Mouse (Mus musculus) retina, postnatal 7 days (tissue): ENCODE measurements around the gene Trpc1.
A peak's percentile ranks its signal among the peaks of the same experiment; 100 is the strongest.

Source experiments
- DNase-seq: peaks from one replicate; pipeline ENCODE4 v3.0.0-alpha.2; 2012; ENCODE audit warnings: low read depth, low spot score

The Trpc1 gene

DNA sequence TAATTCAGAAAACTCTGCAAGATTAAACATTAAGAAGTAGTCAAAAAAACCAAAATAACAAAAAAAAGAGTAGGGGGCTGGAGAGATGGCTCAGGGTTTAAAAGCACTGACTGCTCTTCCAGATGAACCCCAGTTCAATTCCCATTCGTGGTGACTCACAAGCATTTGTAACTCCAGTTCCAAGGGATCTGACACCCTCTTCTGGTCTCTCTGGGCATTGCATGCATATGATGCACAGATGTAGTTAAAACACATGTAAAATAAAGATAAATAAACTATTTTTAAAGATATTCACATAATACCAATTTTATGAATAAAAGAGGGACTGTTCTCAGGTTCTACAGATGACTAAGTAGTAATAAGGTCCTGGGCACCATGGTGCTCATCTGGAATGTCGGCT is 52.4 kb downstream of the Trpc1 start:
- peak; percentile 8 for DNase-seq

GRCm38 (mm10) chr9:95696581-95696980 is 53.6 kb downstream of the Trpc1 start:
- no peak for DNase-seq

GRCm38 (mm10) chr9:95695023-95695422 is 55.2 kb downstream of the Trpc1 start:
- DNase-seq: no peak

DNA sequence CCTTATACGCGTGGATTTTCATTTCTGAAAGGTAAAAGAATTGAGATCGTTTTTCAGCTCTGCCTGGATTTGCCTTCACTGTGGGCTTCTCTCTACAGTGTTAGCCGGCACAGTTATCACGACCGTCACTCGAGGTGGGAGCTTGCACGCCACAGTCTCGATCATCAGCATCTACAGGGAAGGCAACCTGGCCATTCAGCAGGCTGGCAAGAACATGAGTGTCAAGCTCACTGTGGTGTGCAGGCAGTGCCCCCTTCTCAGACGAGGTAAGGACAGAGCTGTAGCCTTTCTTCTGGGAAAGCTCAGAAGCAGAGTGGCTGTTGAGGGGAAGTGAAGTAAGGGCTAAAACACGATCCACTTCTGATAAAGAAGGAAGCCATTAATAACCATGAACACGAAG is 55.6 kb downstream of the Trpc1 start:
- DNase-seq: no peak

DNA sequence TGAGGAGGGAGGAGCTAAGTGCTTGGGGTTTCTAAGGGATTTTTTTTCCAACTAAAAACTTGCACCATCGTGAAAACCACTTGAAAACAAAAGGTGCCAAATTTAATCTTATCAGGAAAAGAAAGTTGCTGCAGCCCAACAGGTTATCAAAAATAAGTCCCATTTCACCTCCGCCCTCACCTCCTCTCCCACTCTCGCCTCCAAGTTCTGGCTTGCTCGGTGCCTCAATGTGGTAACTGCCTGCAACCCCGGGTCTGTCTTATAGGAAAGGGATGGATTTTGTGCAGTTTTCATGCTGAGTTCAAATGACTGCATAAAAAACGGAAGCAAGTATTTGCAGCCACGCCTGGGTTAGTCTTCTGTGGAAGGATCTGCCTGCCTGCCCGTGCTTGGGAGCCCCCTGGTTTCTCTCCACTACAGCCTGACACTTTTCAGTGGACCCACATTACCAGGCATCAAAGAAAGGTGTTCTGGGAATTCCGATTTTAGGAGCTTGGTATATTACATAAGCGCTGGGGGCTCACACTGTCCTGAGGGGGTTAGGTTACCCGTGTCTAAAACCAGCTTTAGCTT is 56.6 kb downstream of the Trpc1 start:
- DNase-seq: no peak

GRCm38 (mm10) chr9:95692823-95693222 is 57.4 kb downstream of the Trpc1 start:
- DNase-seq: no peak

DNA sequence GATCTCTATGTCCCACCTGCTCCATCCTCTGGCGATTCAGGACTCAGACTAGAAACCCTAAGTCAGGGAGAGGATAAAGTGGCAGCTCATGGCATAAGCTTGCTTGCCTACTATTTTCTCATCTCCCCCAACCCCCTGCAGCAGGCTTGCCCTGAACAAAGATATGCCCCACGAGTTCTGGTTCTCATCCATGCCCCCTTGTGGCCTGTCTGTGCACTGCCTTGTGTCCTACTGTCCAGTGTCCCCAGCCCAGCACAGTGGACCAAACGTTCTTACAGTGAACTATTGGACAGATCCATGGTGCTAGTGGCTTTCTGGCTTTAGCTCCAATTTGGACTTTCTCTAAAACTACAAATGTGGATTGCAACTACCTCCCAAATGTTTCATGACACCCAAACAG is 62.1 kb downstream of the Trpc1 start:
- no peak for DNase-seq

GRCm38 (mm10) chr9:95685660-95686440 is 64.3 kb downstream of the Trpc1 start:
- DNase-seq: no peak

DNA sequence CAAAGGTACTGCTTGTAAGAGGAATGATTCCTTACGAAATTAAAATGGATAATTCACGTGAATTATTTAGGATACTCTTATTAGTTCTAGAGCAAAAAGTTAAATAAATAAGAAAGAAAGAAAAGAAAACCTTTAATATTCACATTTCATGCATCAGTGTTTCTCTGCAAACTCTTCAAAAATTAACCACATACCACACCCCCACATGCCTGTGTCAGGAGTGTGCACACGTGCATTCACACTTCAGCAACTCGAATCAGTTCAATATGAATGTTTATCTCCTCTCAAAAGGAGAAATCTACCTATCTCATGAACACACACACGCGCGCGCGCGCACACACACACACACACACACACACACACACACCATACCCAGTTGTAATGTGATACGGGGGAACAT is 69.5 kb downstream of the Trpc1 start:
- no peak for DNase-seq

DNA sequence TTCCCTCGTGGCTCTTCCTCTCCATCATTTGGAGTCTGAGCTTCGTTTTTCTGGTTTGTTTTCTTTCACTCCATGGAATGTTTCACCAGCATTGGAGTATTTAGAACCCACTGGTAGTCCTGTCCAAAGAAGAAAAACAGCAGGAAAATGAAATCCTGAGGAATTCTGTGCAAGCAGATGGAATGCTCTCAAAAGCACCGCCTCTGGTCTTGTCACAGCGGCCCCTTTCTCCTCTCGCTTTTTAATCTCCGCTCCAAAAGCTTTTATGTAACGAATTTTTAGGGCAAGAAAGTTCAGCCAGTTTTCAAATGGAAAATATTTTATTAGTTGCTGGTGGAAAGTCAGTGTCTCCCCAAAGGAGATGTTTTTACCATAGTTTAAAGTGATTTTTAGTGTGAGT is 70.2 kb downstream of the Trpc1 start:
- no peak for DNase-seq

DNA sequence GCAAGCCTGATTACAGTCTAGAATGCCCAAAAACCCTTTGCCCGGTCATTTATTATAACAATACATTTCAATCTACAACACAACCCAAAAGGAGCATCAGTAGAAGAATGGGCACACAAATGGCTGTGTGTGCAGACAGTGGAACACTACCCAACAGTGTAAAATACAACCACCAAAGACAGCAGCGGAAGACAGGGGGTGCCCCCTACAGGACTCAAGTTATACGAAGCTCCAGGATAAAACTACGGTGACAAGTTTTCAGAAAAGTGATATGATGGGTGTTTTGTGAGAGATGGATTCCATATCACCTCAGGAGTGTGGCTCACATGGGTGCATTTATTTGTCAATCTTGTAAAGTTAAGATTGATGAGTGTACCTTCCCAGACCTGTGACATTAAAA is 74.2 kb downstream of the Trpc1 start:
- DNase-seq: no peak

DNA sequence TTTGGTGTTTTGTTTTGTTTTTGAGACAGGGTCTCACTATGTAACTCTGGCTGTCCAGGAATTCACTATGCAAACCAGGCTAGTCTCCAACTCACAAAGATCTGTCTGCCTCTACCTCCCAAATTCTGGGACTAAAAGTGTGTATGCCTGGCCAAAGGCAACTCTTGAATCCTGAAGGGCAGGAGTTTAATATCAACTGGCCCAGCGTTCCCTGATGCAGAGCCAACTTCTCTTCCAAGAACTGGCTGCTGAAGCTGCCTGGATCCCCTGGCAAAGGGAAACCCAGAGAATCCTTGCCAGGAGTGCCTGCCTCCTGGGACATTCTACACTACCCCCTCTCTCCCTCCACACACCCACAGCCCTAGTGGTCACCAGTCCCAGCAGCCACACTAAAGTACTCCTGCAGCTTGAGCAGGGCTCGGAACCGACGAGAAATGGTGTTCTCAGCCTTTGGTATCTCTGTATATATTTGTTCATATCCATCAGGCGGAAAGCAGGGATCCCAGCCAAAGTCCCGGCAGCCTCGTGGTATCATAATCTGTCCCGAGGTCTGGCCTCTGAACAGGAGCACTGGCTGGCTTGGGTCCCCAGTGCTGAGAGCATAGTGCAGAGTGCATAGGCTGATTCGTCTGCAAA is 75.0 kb downstream of the Trpc1 start:
- no peak for DNase-seq

GRCm38 (mm10) chr9:95672760-95673159 is 77.4 kb downstream of the Trpc1 start:
- DNase-seq: no peak

DNA sequence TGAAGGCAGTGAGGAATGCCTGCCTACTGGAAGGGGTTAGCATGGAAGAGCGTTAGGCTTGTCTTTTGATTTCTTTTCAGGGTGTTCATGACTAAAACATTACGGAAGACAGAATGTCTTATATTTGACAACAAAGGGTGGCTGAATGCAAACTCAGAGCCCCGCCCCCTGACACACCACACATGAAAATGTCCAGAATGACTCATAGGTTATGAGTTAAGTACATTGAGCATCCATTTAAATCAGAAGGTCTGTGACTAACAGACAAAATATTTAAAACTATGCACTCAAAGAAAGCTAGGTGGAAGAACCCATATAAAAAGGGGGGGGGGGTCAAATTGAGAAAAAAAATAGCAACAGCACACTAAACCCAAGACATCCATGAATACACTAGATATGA is 77.8 kb downstream of the Trpc1 start:
- no peak for DNase-seq

DNA sequence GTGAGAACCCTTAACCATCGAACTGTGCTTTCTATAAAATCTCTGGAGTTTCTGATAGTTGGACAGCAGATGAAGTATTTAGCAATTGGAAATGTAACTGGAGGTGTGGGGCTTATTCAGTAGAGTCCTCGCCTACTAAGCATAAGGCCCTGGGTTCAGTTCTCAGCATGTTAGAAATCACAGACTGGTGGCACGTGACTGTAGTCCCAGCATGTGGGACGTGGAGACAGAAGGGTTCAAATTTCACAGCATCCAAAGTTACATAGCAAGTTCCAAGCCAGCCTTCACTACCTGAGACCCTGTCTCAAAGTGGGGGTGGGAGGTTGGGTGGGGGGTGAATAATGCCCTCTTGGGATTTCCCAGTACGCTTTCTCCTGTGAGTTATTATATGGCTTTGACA is 81.9 kb downstream of the Trpc1 start:
- no peak for DNase-seq

DNA sequence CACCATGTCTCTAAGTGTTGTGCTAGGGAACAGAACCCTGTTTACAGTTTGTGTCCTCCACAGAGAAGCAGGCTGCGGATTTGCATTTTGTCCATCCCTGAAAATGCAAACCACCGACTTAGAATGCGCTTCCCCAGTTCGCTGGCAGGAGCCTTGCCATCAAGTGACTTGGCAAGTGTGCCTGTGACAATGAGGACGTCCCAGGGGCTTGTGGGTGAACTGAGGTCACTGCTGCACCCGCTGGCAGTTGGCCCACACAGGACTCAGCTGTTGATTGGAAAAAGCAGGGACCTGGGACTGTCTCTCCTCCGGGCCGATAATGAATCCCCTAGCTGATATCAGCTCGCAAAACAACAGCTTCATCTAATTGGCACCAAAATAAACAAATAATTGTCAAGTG is 82.3 kb downstream of the Trpc1 start:
- peak; percentile 5 for DNase-seq

DNA sequence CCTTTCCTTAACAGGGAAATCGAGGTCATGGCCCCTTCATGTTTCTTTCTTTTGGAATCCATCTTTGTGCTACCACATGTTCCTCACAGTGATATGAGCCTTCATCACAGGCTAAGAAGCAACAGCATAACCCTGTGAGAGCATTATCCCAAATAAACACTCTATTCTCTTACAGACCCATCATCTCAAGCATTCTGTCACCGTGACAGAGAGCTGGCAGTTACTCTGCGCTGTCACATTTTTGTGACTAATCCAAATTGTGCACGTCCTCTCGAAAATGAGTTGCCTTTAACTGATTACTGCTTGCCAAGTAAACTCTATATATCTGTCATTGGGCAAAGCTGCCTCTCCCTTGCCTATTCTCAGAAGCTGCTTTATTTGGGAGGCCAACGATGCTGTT is 84.3 kb downstream of the Trpc1 start:
- no peak for DNase-seq

DNA sequence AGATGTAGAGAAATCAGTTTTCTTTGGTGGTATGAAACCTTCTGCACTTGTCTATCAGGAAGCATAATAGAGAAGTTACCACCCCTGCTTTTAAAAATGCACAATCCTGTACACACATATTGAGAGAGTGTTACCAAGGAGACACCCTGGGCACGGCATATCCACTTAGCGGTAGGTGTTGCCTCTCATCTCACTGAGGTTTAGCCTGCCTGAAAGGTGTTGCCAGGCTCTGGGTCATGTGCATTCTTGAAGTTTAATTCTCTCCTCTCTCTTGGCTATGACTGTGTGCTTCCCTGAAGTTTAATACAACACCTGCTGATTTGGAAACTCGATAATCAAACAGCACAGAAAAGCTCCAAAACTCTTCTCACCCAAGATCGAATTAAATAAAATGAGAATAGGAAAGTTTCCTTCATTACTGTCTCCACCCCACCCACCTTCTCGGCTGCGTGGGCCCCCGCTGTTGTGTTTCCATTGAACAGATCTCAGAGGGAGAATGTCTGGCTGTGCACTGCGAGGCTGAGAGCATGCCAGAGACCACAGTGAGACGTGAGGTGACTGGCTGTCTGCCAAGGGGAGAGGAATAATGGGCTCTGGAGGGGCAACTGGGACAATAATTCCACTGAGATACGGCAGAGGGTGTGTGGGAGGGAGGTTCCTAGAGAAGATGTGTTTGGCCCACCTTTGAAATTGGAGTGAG is 85.7 kb downstream of the Trpc1 start:
- no peak for DNase-seq

DNA sequence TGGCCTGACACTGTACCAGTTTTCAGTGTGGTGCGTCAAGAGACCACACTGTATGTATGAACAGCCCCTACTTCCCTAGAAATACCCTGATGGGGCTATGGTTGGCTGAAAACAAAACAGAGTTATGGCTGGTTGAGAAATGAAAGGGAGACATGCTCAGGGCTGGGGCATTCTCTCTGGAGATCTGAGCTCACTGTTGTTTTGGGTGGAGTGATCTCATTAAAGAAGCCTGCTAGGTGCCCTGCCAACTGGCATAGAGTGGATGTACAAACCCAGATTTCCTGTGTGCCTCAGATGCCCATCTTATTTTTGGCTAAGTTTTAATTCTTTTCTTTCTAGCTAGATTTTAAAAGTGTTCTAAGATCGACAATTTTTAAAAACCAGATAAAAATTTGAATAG is 92.2 kb downstream of the Trpc1 start:
- no peak for DNase-seq
